Mouse (Mus musculus) liver, embryonic 12.5 days (tissue): ENCODE data around the gene Hhipl1. TPM values are rescaled to one million over a fixed set of nuclear protein-coding genes. Genes with fewer than 3 reads are reported as not detected.

Experiments used
- ATAC-seq: fragments of 200-750 bp; cut with Nextera tagmentation; 2 replicates; pipeline ENCODE4 v1.8.0; 2017; ENCODE audit warnings: moderate number of reproducible peaks, mild to moderate bottlenecking, moderate library complexity
- H3K27ac ChIP-seq: fragments of 300-500 bp; sonication (generic); 2 replicates; pipeline ENCODE4 v1.5.1; 2016; ENCODE audit warnings: mild to moderate bottlenecking
- H3K27me3 ChIP-seq: fragments of 300-500 bp; sonication (generic); replicated peaks from 2 replicates; pipeline ENCODE4 v1.6.1; 2016; ENCODE audit warnings: mild to moderate bottlenecking, moderate library complexity
- H3K36me3 ChIP-seq: fragments of 300-500 bp; sonication (generic); 2 replicates; pipeline ENCODE4 v1.6.1; 2016; ENCODE audit warnings: mild to moderate bottlenecking, moderate library complexity
- H3K4me1 ChIP-seq: fragments of 300-500 bp; sonication (generic); 2 replicates; pipeline ENCODE4 v1.6.1; 2016
- H3K4me2 ChIP-seq: fragments of 300-500 bp; sonication (generic); 2 replicates; pipeline ENCODE4 v1.6.1; 2016; ENCODE audit warnings: mild to moderate bottlenecking, moderate library complexity
- H3K4me3 ChIP-seq: fragments of 300-500 bp; sonication (generic); 2 replicates; pipeline ENCODE4 v1.5.1; 2016; ENCODE audit warnings: mild to moderate bottlenecking, moderate library complexity
- H3K9ac ChIP-seq: fragments of 300-500 bp; sonication (generic); 2 replicates; pipeline ENCODE4 v1.6.1; 2016; ENCODE audit warnings: mild to moderate bottlenecking, moderate library complexity
- H3K9me3 ChIP-seq: fragments of 300-500 bp; sonication (generic); replicated peaks from 2 replicates; pipeline ENCODE4 v1.6.1; 2016; ENCODE audit warnings: mild to moderate bottlenecking, moderate library complexity
- WGBS: fragments of 180-500 bp; shearing (Covaris S2); methylation state at CpG from one replicate; pipeline ENCODE4 v1.1.7; 2016; ENCODE audit not compliant: insufficient replicate concordance; 5-methylcytosine and 5-hydroxymethylcytosine counted together
- polyA plus RNA-seq: library from polyadenylated mRNA; unstranded; fragments of >200 nt; fragmentation: Nextera tagmentation; extraction: Ambion mirVana; gene quantifications from 2 replicates; pipeline ENCODE4 v1.2.1, GENCODE M21; 2016

The Hhipl1 gene
- polyA plus RNA-seq, 1 experiment from 2014 or later: 0.07 TPM

GRCm38 (mm10) chr12:108285225-108286011 lies 20.7 kb upstream of the Hhipl1 start:
- Histone ChIP-seq H3K9me3 (no peaks in the 10 kb centered on the region), H3K27me3 (peaks cover 49% of the 10 kb centered on the region), H3K36me3 (no peaks in the 10 kb centered on the region), H3K9ac (no peak overlapping the region), H3K27ac (no peak overlapping the region), H3K4me2 (no peak overlapping the region), H3K4me3 (no peak overlapping the region), H3K4me1 (no peaks in the 10 kb centered on the region)
- no peak for ATAC-seq
- 41% methylated on average over 11 of the region's 11 CpGs for WGBS

GRCm38 (mm10) chr12:108286381-108286780 lies 19.7 kb upstream of the Hhipl1 start:
- ATAC-seq: no peak
- WGBS: 56% methylated on average over 4 of the region's 4 CpGs
- peaks cover 50% of the 10 kb centered on the region for H3K27me3 ChIP-seq
- no peaks in the 10 kb centered on the region for H3K9me3 ChIP-seq
- H3K4me1 ChIP-seq: no peaks in the 10 kb centered on the region
- no peak overlapping the region for H3K27ac ChIP-seq
- H3K36me3 ChIP-seq: no peaks in the 10 kb centered on the region
- H3K4me3 ChIP-seq: no peak overlapping the region
- no peak overlapping the region for H3K9ac ChIP-seq
- no peak overlapping the region for H3K4me2 ChIP-seq

DNA sequence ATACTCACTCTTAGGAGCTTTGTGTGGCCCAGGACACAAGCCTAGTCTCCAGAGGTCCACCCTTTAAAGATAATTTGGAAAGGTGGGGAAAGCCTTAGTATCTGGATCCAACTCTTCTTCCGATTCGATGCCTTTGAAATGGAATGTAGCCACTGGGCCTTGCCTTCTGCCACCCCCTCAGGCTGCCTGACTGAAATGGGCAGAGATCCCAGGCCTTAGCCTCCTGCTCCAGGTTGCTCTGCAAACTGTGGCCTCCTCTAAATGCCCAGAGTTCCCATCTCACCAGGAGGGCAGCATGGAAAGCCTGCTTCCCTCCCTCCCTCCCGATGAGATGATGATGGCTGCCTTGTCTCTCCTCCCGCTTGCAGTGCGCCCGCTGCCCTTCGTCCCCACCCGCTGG lies 19.1 kb upstream of the Hhipl1 start:
- H3K27me3 ChIP-seq: peaks cover 52% of the 10 kb centered on the region
- no peaks in the 10 kb centered on the region for H3K9me3 ChIP-seq
- H3K9ac ChIP-seq: no peak overlapping the region
- H3K4me3 ChIP-seq: no peak overlapping the region
- no peaks in the 10 kb centered on the region for H3K4me1 ChIP-seq
- H3K27ac ChIP-seq: no peak overlapping the region
- H3K4me2 ChIP-seq: no peak overlapping the region
- H3K36me3 ChIP-seq: no peaks in the 10 kb centered on the region
- ATAC-seq: no peak
- WGBS: 79% methylated on average over 8 of the region's 8 CpGs

- ATAC-seq: no peak
- no peak overlapping the region for H3K9ac ChIP-seq
- H3K4me3 ChIP-seq: no peak overlapping the region
- H3K27ac ChIP-seq: no peak overlapping the region
- peaks cover 5% of the 10 kb centered on the region for H3K4me1 ChIP-seq
- H3K4me2 ChIP-seq: no peak overlapping the region
- WGBS: 73% methylated on average over 19 of the region's 19 CpGs
- no peaks in the 10 kb centered on the region for H3K9me3 ChIP-seq
- no peaks in the 10 kb centered on the region for H3K36me3 ChIP-seq
- H3K27me3 ChIP-seq: peaks cover 50% of the 10 kb centered on the region
Observed at GRCm38 (mm10) chr12:108288127-108288880, 17.8 kb upstream of the Hhipl1 start.

DNA sequence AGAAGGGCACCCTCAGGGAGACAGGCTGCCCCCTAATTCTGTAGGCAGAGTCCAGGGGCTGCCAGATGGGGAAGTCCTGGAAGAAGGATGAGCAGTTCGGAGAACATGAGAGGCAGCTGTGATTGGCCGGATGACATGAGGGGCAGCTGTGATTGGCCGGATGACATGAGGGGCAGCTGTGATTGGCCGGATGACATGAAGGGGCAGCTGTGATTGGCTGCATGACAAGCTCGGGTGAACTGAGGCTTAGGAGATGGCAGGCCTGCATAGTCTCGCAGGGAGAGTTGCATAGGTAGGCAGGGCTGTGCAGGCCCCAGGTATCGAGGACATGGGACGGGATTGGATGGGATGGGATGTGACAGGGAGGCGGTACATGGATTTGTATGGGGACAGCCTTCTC lies 13.7 kb upstream of the Hhipl1 start:
- Histone ChIP-seq H3K4me2 (peak overlapping the region; percentile 40), H3K9me3 (no peaks in the 10 kb centered on the region), H3K36me3 (no peaks in the 10 kb centered on the region), H3K4me3 (no peak overlapping the region), H3K27ac (no peak overlapping the region), H3K4me1 (peaks cover 5% of the 10 kb centered on the region), H3K9ac (no peak overlapping the region), H3K27me3 (peaks cover 40% of the 10 kb centered on the region)
- 11% methylated on average over 9 of the region's 9 CpGs for WGBS
- ATAC-seq: peak; percentile 55; the same call in 1 of the 2 replicates

DNA sequence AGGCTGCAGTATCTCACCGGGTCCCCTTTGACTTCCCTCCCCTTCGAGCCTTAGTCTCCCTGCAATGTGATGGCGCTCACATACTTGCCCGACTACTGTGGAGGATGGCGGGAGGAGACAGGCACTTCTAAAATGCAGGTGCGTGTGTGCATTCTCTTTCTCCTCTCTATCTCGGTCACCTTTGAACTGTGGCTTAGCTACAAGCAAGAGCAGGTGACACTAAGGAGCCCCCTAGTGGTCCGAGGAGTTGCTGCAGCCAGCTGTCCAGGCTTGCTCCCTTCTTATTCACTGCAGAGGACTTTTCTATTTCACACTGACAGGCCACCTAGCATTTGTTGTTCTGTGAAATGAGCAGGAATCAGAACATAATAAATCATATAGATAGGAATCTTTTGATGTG lies 13.1 kb upstream of the Hhipl1 start:
- Histone ChIP-seq H3K4me2 (peak overlapping the region; percentile 40), H3K27me3 (peaks cover 40% of the 10 kb centered on the region), H3K27ac (no peak overlapping the region), H3K4me3 (no peak overlapping the region), H3K36me3 (no peaks in the 10 kb centered on the region), H3K9ac (no peak overlapping the region), H3K4me1 (peaks cover 5% of the 10 kb centered on the region), H3K9me3 (no peaks in the 10 kb centered on the region)
- 3% methylated on average over 8 of the region's 8 CpGs for WGBS
- peak; percentile 50 for ATAC-seq

- Histone ChIP-seq H3K9ac (no peak overlapping the region), H3K36me3 (no peaks in the 10 kb centered on the region), H3K27ac (no peak overlapping the region), H3K4me3 (no peak overlapping the region), H3K4me2 (no peak overlapping the region), H3K4me1 (peaks cover 5% of the 10 kb centered on the region), H3K27me3 (peaks cover 32% of the 10 kb centered on the region), H3K9me3 (no peaks in the 10 kb centered on the region)
- WGBS: 66% methylated on average over 3 of the region's 3 CpGs
- ATAC-seq: no peak
Observed at GRCm38 (mm10) chr12:108294620-108295019, 11.4 kb upstream of the Hhipl1 start.

DNA sequence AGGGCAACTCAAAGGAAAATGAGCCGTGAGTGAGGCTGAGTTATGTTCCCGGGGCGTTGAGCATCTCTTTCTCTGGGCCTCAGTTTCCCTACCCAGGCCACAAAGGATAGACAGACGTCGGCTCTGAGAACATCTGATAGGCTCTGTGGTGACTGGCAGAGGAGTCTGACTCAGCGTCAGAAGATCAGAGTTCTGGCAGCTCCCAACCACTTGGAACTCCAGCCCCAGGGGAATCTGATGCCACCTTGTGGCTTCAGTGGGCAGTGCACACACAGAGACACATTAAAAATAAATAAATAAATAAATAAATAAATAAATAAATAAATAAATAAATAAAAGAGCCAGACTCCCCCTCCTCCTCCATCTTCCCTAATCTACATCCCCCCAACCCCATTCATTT lies 9.0 kb upstream of the Hhipl1 start:
- no peak overlapping the region for H3K9ac ChIP-seq
- 49% methylated on average over 6 of the region's 6 CpGs for WGBS

GRCm38 (mm10) chr12:108301006-108301405 lies 5.1 kb upstream of the Hhipl1 start:
- no peak overlapping the region for H3K4me3 ChIP-seq
- no peak overlapping the region for H3K27ac ChIP-seq
- H3K4me2 ChIP-seq: no peak overlapping the region
- 75% methylated on average over 6 of the region's 6 CpGs for WGBS
- H3K27me3 ChIP-seq: peaks cover 26% of the 10 kb centered on the region
- no peak for ATAC-seq
- no peaks in the 10 kb centered on the region for H3K4me1 ChIP-seq
- no peak overlapping the region for H3K9ac ChIP-seq
- H3K9me3 ChIP-seq: no peaks in the 10 kb centered on the region
- H3K36me3 ChIP-seq: no peaks in the 10 kb centered on the region

More for the DNA sequence above, 9.0 kb upstream of the Hhipl1 start:
- Histone ChIP-seq H3K4me2 (no peak overlapping the region), H3K4me3 (no peak overlapping the region), H3K4me1 (peaks cover 5% of the 10 kb centered on the region), H3K36me3 (no peaks in the 10 kb centered on the region), H3K9me3 (no peaks in the 10 kb centered on the region), H3K27ac (no peak overlapping the region), H3K27me3 (peaks cover 16% of the 10 kb centered on the region)
- no peak for ATAC-seq

GRCm38 (mm10) chr12:108303778-108304365 lies 2.2 kb upstream of the Hhipl1 start:
- Histone ChIP-seq H3K9me3 (no peaks in the 10 kb centered on the region), H3K4me2 (no peak overlapping the region), H3K9ac (no peak overlapping the region), H3K27me3 (peaks cover 53% of the 10 kb centered on the region), H3K27ac (no peak overlapping the region), H3K4me1 (no peaks in the 10 kb centered on the region), H3K4me3 (no peak overlapping the region), H3K36me3 (no peaks in the 10 kb centered on the region)
- WGBS: 59% methylated on average over 6 of the region's 6 CpGs
- no peak for ATAC-seq

GRCm38 (mm10) chr12:108305172-108305571 lies 898 bp upstream of the Hhipl1 start:
- Histone ChIP-seq H3K4me2 (no peak overlapping the region), H3K4me3 (no peak overlapping the region), H3K4me1 (no peaks in the 10 kb centered on the region), H3K27ac (no peak overlapping the region), H3K9ac (no peak overlapping the region), H3K36me3 (no peaks in the 10 kb centered on the region), H3K9me3 (no peaks in the 10 kb centered on the region), H3K27me3 (peaks cover 60% of the 10 kb centered on the region)
- WGBS: 57% methylated on average over 8 of the region's 8 CpGs
- no peak for ATAC-seq

GRCm38 (mm10) chr12:108307553-108307952 lies 1.5 kb downstream of the Hhipl1 start:
- 12% methylated on average over 14 of the region's 14 CpGs for WGBS
- Histone ChIP-seq H3K27ac (no peak overlapping the region), H3K36me3 (no peaks in the 10 kb centered on the region), H3K4me3 (no peak overlapping the region), H3K9me3 (no peaks in the 10 kb centered on the region), H3K4me1 (0 out of 2 replicates have a peak, but pooled peaks cover 1% of the 10 kb centered on the region), H3K9ac (no peak overlapping the region), H3K27me3 (peaks cover 64% of the 10 kb centered on the region), H3K4me2 (no peak overlapping the region)
- ATAC-seq: no peak
